Mouse (Mus musculus) liver, embryonic 16.5 days (tissue): ENCODE results near the gene Glyatl3. TPM values are rescaled to one million over a fixed set of nuclear protein-coding genes. Genes with fewer than 3 reads are reported as not detected.

ENCODE experiments used
- ATAC-seq: fragments of 200-750 bp; cut with Nextera tagmentation; 2 replicates; pipeline ENCODE4 v1.8.0; 2017; ENCODE audit warnings: low read depth, mild to moderate bottlenecking, moderate number of reproducible peaks, moderate library complexity
- H3K27ac ChIP-seq: fragments of 300-500 bp; sonication (generic); 2 replicates; pipeline ENCODE4 v1.5.1; 2014; ENCODE audit warnings: mild to moderate bottlenecking, low read length
- H3K27me3 ChIP-seq: fragments of 300-500 bp; sonication (generic); 2 replicates; pipeline ENCODE4 v1.6.1; 2014; ENCODE audit warnings: low read depth, low read length, mixed read lengths; ENCODE audit not compliant: control insufficient read depth, insufficient read depth
- H3K36me3 ChIP-seq: fragments of 300-500 bp; sonication (generic); 2 replicates; pipeline ENCODE4 v1.6.1; 2014; ENCODE audit warnings: mild to moderate bottlenecking; ENCODE audit not compliant: control insufficient read depth, insufficient read depth
- H3K4me1 ChIP-seq: fragments of 300-500 bp; sonication (generic); 2 replicates; pipeline ENCODE4 v1.6.1; 2014; ENCODE audit warnings: low read depth, low read length, mixed read lengths; ENCODE audit not compliant: control insufficient read depth
- H3K4me2 ChIP-seq: fragments of 300-500 bp; sonication (generic); 2 replicates; pipeline ENCODE4 v1.6.1; 2014; ENCODE audit warnings: low read depth, low read length, mixed read lengths
- H3K4me3 ChIP-seq: fragments of 300-500 bp; sonication (generic); 2 replicates; pipeline ENCODE4 v1.5.1; 2014; ENCODE audit warnings: low read depth, mild to moderate bottlenecking, low read length
- H3K9ac ChIP-seq: fragments of 300-500 bp; sonication (generic); 2 replicates; pipeline ENCODE4 v1.6.1; 2014; ENCODE audit warnings: low read depth, low read length
- H3K9me3 ChIP-seq: fragments of 300-500 bp; sonication (generic); replicated peaks from 2 replicates; pipeline ENCODE4 v1.6.1; 2016; ENCODE audit warnings: low read length; ENCODE audit not compliant: control insufficient read depth
- WGBS: fragments of 180-500 bp; shearing (Covaris S2); extraction: QIAGEN DNeasy Blood & Tissue Kit; methylation state at CpG from one replicate; pipeline ENCODE4 v1.1.7; 2014; ENCODE audit not compliant: insufficient replicate concordance; 5-methylcytosine and 5-hydroxymethylcytosine counted together
- polyA plus RNA-seq: library from polyadenylated mRNA; unstranded; fragments of >200 nt; fragmentation: Nextera tagmentation; extraction: Ambion mirVana; gene quantifications from 2 replicates; pipeline ENCODE4 v1.2.1, GENCODE M21; 2015

Gene Glyatl3
- polyA plus RNA-seq, 1 experiment from 2014 or later, result not detected

DNA sequence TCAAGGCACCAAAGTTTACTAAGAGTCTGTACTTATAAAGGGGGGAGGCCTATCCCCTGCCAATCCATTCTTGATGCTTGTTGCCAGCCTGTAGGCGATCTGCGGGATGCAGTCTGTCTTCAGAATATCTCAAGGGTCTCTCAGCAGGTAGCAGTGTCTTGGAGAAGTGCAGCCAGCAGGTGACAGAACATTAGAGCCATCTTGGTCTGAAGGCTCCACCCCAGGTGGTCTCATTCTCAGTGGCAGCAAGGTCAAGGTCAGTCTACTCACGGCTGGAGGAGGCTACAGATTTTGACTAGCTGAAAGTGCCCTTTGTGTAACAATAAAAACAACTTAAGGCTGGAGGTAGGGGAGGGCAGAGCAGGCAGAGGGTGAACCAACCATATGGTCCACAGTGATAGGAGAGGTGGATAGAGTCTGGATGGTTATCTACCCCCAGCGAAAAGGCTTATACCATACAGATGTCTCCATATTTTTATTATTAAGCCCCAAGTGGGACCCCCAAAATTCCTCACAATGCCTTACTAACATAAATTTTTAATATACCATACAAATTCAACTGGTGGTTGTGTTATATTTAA lies 14.3 kb downstream of the Glyatl3 start:
- H3K9me3 ChIP-seq, result no peaks in the 10 kb centered on the region
- 42% methylated on average over 4 of the region's 4 CpGs for WGBS
- no peaks in the 10 kb centered on the region for H3K36me3 ChIP-seq
- no peak overlapping the region for H3K4me3 ChIP-seq
- peak; percentile 83 for ATAC-seq
- H3K9ac ChIP-seq, result no peak overlapping the region
- H3K27ac ChIP-seq, result no peak overlapping the region
- H3K4me2 ChIP-seq, result no peak overlapping the region
- H3K4me1 ChIP-seq, result no peaks in the 10 kb centered on the region; the same call in 1 of the 2 replicates
- H3K27me3 ChIP-seq, result no peaks in the 10 kb centered on the region

DNA sequence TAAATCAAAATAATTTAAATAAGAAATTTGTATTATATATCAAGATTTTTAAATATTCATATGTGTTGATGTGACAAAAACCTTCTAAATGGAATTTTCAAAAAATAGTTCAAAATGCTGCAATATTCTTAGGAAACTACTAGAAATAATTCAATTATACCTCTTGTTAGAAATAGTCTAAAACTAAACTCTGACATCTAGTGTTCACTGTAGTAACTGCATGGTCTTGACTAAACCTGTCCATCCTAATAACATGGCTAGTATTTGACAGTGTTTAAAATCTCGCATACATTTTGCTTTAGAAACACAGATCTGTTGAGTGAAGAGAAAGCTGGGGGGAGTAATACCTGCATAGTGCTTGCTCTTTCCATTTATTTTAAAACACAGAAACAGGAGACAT lies 17.3 kb downstream of the Glyatl3 start:
- WGBS, result 55% methylated on average over 1 of the region's 1 CpGs
- no peak overlapping the region for H3K4me2 ChIP-seq
- no peak overlapping the region for H3K4me3 ChIP-seq
- ATAC-seq, result no peak
- H3K9me3 ChIP-seq, result no peaks in the 10 kb centered on the region
- no peaks in the 10 kb centered on the region for H3K36me3 ChIP-seq
- H3K27ac ChIP-seq, result no peak overlapping the region
- H3K9ac ChIP-seq, result no peak overlapping the region
- H3K27me3 ChIP-seq, result no peaks in the 10 kb centered on the region
- no peaks in the 10 kb centered on the region; the same call in 1 of the 2 replicates for H3K4me1 ChIP-seq

GRCm38 (mm10) chr17:40887849-40888536 lies 26.2 kb downstream of the Glyatl3 start:
- ATAC-seq, result 0 out of 2 replicates have a peak, but pooled peaks have one; percentile 39
- WGBS, result 41% methylated on average over 4 of the region's 4 CpGs

GRCm38 (mm10) chr17:40885155-40885554 lies 29.0 kb downstream of the Glyatl3 start:
- Histone ChIP-seq H3K9ac (no peak overlapping the region), H3K4me3 (no peak overlapping the region), H3K9me3 (no peaks in the 10 kb centered on the region), H3K4me2 (no peak overlapping the region), H3K27ac (no peak overlapping the region), H3K4me1 (peaks cover 2% of the 10 kb centered on the region), H3K36me3 (no peaks in the 10 kb centered on the region), H3K27me3 (no peaks in the 10 kb centered on the region)
- ATAC-seq, result no peak
- 67% methylated on average over 4 of the region's 4 CpGs for WGBS

More at GRCm38 (mm10) chr17:40887849-40888536, 26.2 kb downstream of the Glyatl3 start:
- no peak overlapping the region for H3K9ac ChIP-seq
- H3K27me3 ChIP-seq, result no peaks in the 10 kb centered on the region
- H3K27ac ChIP-seq, result no peak overlapping the region
- no peaks in the 10 kb centered on the region for H3K9me3 ChIP-seq
- no peaks in the 10 kb centered on the region for H3K4me1 ChIP-seq
- no peak overlapping the region for H3K4me2 ChIP-seq
- no peaks in the 10 kb centered on the region for H3K36me3 ChIP-seq
- H3K4me3 ChIP-seq, result no peak overlapping the region

DNA sequence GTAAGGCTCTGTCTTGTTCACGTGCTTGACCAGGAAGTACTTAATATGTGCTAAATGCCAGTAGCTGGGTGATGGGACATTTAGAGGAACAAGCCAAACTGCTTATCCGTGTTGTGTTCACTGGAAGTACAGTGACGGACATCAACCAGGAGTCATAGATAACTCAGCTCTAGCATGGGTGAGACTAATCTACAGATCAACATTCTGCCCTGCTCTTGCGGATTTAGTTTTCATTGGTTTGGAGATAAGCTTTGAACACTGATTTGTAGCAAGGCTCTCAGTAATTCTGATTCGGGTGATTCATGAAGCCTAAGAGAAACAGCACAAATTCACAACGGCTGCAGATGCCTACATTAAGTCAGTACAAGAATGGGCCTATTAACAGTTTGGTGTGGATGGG lies 32.0 kb downstream of the Glyatl3 start:
- 42% methylated on average over 6 of the region's 6 CpGs for WGBS
- H3K27me3 ChIP-seq, result no peaks in the 10 kb centered on the region
- no peak overlapping the region for H3K4me2 ChIP-seq
- H3K27ac ChIP-seq, result no peak overlapping the region
- H3K4me3 ChIP-seq, result no peak overlapping the region
- H3K36me3 ChIP-seq, result no peaks in the 10 kb centered on the region
- H3K9ac ChIP-seq, result no peak overlapping the region
- no peaks in the 10 kb centered on the region for H3K9me3 ChIP-seq
- ATAC-seq, result no peak
- peaks cover 2% of the 10 kb centered on the region for H3K4me1 ChIP-seq

DNA sequence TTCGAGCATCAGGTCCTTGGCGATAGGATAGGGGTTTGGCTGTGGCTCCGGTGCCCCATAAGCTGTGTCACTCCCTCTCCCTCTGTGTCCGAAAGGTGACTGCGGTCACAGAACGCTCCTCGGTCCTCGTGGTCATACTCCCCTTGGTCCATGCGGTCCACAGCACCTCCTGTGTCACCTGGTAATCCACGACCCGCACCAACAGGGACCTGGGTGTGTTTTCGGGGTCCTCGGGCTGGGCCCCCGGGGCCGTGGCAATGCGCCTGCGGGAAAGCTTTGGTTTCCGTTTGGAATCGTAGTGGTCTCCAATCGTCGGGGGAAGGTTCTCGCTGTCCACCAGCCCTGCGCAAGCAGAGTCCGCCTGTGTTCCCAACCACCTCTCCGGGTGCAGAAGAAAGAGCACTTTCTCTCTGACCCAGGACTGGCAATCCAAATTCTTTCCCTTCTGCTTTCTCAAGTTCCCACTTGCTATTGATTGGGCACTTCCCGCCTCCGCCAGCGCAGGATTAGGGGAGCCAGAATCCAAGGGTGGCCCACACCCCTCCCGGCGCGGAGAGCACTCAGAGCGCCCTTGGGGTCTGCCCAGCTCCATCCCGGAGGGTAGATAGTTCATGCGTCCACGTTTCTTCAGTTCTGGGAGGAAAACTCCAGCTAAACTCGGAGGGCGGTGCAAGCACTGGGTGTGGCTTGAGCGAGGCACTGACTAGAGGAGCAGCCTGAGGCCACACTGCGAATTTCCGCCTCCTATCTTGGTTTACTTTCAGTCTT lies 34.0 kb downstream of the Glyatl3 start, which contains the start of gene 9130008F23Rik:
Gene 9130008F23Rik (minus strand): TSS at position 636 of the 768 bp plus-strand sequence.
- Histone ChIP-seq H3K9me3 (no peaks in the 10 kb centered on the region), H3K4me1 (peaks cover 2% of the 10 kb centered on the region), H3K9ac (peak within 1 kb of the TSS; percentile 74), H3K27ac (peak within 1 kb of the TSS; percentile 44), H3K36me3 (no peaks in the 10 kb centered on the region), H3K27me3 (no peaks in the 10 kb centered on the region), H3K4me3 (peak within 1 kb of the TSS; percentile 83), H3K4me2 (peak within 1 kb of the TSS; percentile 99)
- WGBS, result under 1% methylated on average over 40 of the region's 40 CpGs
- peak; percentile 86 for ATAC-seq

DNA sequence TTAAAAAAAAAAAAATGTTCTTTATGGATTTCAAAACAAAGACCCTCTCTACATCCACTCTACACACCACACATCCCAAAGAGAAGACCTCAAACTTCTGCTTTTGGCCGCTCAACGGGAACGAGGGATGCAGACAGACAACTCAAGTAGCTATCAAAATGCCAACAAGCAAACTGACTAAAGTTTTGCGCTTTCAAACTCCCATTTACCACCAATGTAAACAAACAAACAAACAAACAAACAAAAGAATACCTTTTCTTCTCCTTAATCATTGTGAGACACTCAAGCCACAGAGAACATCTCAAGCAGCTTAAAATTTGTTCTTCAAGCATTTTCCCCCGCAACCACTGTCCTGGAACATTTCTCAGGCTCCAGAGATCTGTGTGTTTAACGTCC lies 34.6 kb downstream of the Glyatl3 start:
- WGBS, result 3% methylated on average over 6 of the region's 6 CpGs

DNA sequence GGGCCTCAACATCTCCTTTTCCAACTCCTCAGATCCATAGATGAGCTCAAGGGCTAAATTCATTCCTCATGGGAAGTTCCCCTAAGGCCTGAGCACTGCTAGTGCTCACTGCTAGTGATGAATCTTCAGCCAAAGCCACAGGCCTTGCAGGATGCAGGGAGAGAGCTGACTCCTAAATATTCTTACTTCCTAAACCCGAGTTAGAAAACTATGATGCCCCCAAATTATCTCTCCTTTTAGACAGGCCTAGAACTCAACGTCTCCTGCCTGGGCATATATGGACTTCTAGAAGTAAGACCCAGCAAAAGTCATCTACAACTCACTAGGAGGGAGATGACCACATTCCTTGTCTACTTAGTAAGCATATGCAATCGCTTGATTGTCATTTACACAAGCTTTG lies 36.4 kb downstream of the Glyatl3 start:
- WGBS, result 22% methylated on average over 3 of the region's 3 CpGs
- no peak overlapping the region for H3K4me3 ChIP-seq
- no peak for ATAC-seq

More for the DNA sequence above, 34.6 kb downstream of the Glyatl3 start:
- H3K9ac ChIP-seq, result peak overlapping the region; percentile 74
- no peak overlapping the region for H3K27ac ChIP-seq
- H3K4me1 ChIP-seq, result peaks cover 2% of the 10 kb centered on the region
- H3K4me2 ChIP-seq, result peak overlapping the region; percentile 99
- H3K9me3 ChIP-seq, result no peaks in the 10 kb centered on the region
- ATAC-seq, result no peak
- H3K4me3 ChIP-seq, result peak overlapping the region; percentile 83
- H3K36me3 ChIP-seq, result no peaks in the 10 kb centered on the region
- no peaks in the 10 kb centered on the region for H3K27me3 ChIP-seq

More for the DNA sequence above, 36.4 kb downstream of the Glyatl3 start:
- Histone ChIP-seq H3K9me3 (no peaks in the 10 kb centered on the region), H3K36me3 (no peaks in the 10 kb centered on the region), H3K27me3 (no peaks in the 10 kb centered on the region), H3K9ac (no peak overlapping the region), H3K4me1 (peaks cover 2% of the 10 kb centered on the region), H3K4me2 (no peak overlapping the region), H3K27ac (no peak overlapping the region)
